Mouse (Mus musculus): Measurements from ENCODE around the gene Akr1c14.

DNA sequence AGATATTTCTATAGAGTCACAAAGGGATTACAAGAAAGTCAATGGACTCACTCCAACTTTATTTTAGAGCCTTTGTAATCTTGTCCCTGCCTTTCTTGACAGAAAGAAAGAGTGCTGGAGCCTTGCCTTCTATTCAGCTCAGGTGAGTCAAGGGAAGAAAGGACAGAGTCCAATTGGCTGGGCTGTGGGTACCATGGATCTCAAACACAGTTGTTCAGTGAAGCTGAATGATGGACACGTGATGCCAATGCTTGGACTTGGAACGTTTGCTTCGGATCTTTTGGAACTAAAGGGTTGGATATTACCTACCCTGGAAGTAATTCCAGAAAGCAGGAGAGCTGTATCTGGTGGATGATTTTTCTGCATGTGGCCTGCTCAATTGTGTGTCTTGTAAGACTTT is 13.8 kb upstream of the Akr1c14 start:
- TF ChIP-seq CTCF (IDR thresholded peaks at IDR 0.05; ENCODE audit: low read depth, low read length) (no peak), POLR2A (IDR thresholded peaks at IDR 0.05; ENCODE audit: borderline replicate concordance, low read depth, low read length) (no peak)
